Mouse (Mus musculus) naive thymus-derived CD4-positive, alpha-beta T cell, adult 5 months (primary cell): ENCODE measurements around the gene Prorsd1. TPM values are rescaled to one million over a fixed set of nuclear protein-coding genes. Genes with fewer than 3 reads are reported as not detected.

Experiments
- polyA plus RNA-seq: library from polyadenylated mRNA; unstranded; fragments of 100-300 nt; shearing (Covaris generic); gene quantifications from one replicate; pipeline ENCODE4 v1.2.1, GENCODE M21; 2017

Gene Prorsd1
- 27.0 TPM for polyA plus RNA-seq

DNA sequence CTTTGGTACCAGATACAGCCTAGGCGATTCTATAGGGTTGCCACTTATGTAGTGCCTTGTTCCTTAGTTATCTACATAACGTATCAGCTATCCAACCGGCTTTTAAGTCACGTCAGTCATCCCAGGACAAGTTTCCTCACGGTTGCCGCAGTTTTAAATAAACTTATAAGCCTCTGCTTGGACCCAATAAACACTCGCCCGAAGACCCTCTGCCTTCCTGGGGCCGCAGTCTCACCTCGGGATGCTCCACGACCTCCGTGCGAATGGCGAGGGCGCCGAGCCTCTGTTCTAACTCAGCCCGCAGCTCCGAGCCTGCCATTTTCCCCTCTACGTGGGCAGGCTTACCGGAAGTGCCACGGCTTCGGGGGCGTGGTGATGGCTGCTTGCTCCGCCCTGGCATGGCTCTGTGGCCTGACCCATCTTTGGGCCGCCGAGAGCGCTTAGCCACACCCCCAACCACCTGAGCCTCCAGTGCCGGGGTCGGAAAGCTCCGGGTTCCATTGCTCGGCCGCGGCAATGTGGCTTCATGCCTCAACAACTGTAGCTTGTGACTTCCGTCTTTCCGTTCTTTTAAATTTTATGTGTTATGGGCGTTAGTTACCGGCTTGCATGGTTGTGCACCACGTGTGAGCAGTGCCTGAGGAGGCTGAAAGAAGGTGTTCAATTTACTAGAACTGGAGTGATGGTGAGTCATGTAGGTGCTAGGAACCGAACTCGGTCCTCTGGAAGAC, at the start of gene Prorsd1:
Gene Prorsd1, minus strand, starts transcription at position 352 of the 731 bp plus-strand sequence.

DNA sequence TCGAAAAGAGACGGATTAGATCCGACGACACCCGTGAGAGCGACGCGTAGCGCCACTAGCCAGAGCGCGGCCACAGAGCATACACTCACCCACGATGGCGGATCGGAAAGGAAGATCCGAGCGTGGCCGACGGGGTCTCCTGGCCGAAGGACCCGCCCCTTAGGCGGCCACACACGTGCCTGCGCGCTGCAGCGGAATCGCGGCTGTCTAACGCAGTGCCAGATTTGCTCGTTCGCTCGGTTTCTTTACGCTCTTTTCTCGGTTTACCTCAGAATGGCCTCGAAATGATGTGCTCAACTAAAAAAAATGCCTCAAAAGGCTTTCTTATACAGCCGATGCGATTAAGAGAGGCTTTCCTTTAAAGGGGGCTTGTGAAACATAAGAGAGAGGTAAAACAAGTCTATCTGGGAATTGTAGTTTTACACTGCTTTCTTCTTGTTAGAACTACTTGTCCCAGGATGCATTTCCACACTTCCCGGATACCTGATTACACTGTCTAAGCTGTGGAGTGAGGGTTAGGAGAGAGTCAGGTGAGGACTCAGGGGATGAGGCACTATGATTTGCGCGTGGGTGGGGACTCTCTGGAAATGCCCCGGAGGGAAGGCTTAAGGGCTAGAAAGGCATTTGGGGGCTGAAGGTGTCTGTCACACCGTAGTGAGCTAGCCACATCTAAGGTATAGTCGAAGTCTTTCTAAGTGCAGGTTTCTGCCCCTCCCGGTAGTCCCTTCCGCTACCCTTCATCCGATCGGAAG, 33.1 kb upstream of the Prorsd1 start, which contains the start of the genes Clhc1 and Rps27a:
Gene Clhc1, plus strand, starts transcription at position 199 of the 752 bp plus-strand sequence.
Gene Rps27a, minus strand, starts transcription at position 358 of the 752 bp plus-strand sequence.

DNA sequence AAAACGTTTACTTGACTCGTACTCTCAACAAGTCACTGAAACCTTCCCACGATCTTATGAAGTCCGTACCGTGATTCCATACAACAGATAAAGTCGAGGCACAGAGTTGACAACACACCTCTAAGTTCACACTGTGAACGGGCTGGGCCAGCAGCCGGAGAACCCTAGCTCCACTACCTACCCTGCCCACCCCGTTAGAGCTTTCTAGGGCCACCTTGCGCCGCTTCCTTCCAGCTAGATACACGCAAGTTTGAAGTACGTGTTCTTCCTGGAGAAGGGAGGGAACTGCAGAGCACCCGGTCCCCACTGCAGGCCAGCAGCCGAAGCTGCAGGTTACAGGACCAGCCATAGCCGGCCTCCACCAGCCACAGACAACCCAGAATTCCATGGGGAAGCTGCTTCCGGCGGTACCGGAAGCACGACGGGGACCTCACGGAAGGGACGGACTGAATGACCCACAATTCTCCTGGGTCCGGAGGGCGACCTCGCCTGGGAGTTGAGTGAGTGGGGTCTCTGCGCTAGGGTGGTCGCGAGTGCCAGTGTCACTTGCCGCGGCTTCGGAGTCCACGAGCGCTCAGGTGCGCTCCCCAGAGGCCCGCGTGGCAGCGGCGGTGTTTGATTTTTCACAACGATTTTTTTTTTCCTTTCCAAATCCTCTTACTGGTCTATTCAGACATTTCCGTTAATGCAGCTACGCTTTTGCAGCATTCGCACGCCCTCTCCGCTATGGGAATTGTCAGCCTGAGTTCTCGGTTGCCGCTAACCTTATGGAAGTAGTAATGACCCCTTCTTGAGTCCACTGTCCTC, 11.4 kb upstream of the Prorsd1 start, which contains the start of gene Mtif2:
Gene Mtif2, plus strand, starts transcription at position 421 of the 807 bp plus-strand sequence.

Other genes starting within 250 kb of the Prorsd1 start
- gene Ccdc88a, start 141.4 kb downstream of the Prorsd1 start, polyA plus RNA-seq: 1.2 TPM
- 30.0 TPM for gene Mtif2, start 11.4 kb upstream of the Prorsd1 start, polyA plus RNA-seq
- 0.39 TPM for gene Clhc1, start 32.9 kb upstream of the Prorsd1 start, polyA plus RNA-seq
- gene Rps27a, start 33.1 kb upstream of the Prorsd1 start, polyA plus RNA-seq: 534 TPM
- gene Rtn4, start 177.9 kb upstream of the Prorsd1 start, polyA plus RNA-seq: 30.9 TPM